Mouse (Mus musculus): ENCODE results near the gene Zfyve21. TPM values are rescaled to one million over a fixed set of nuclear protein-coding genes. Genes with fewer than 3 reads are reported as not detected.

The Zfyve21 gene
- polyA plus RNA-seq, 1 experiment from 2014 or later = 104 TPM

- ATAC-seq = no peak
- Histone ChIP-seq H3K4me3 (ENCODE audit: low read depth, low read length) (no peak overlapping the region), H3K36me3 (ENCODE audit: control insufficient read depth, insufficient read depth) (peaks cover 26% of the 10 kb centered on the region), H3K27me3 (replicated peaks; ENCODE audit: control insufficient read depth, insufficient read depth, low read length) (no peaks in the 10 kb centered on the region), H3K9ac (ENCODE audit: low read depth, low read length) (no peak overlapping the region), H3K4me2 (replicated peaks; ENCODE audit: low read depth) (no peak overlapping the region), H3K27ac (ENCODE audit: low read depth, low read length) (no peak overlapping the region), H3K4me1 (replicated peaks; ENCODE audit: control insufficient read depth, insufficient read depth, low read length) (no peaks in the 10 kb centered on the region), H3K9me3 (ENCODE audit: control insufficient read depth) (no peaks in the 10 kb centered on the region)
- WGBS = 95% methylated on average over 4 of the region's 4 CpGs
- no peak for TF ChIP-seq CTCF (IDR thresholded peaks at IDR 0.05; ENCODE audit: low read depth)
Measured at GRCm38 (mm10) chr12:111845953-111846352, 32.0 kb downstream of the Zfyve21 start.

- Histone ChIP-seq H3K36me3 (ENCODE audit: control insufficient read depth, insufficient read depth) (peaks cover 21% of the 10 kb centered on the region), H3K27ac (ENCODE audit: low read depth, low read length) (no peak overlapping the region), H3K9ac (ENCODE audit: low read depth, low read length) (no peak overlapping the region), H3K4me1 (replicated peaks; ENCODE audit: control insufficient read depth, insufficient read depth, low read length) (no peaks in the 10 kb centered on the region), H3K9me3 (ENCODE audit: control insufficient read depth) (no peaks in the 10 kb centered on the region), H3K4me2 (replicated peaks; ENCODE audit: low read depth) (no peak overlapping the region), H3K27me3 (replicated peaks; ENCODE audit: control insufficient read depth, insufficient read depth, low read length) (no peaks in the 10 kb centered on the region), H3K4me3 (ENCODE audit: low read depth, low read length) (no peak overlapping the region)
- ATAC-seq = no peak
- TF ChIP-seq CTCF (IDR thresholded peaks at IDR 0.05; ENCODE audit: low read depth) = no peak
- 83% methylated on average over 10 of the region's 10 CpGs for WGBS
Measured at GRCm38 (mm10) chr12:111846815-111847214, 32.8 kb downstream of the Zfyve21 start.

- H3K4me1 ChIP-seq (replicated peaks; ENCODE audit: control insufficient read depth, insufficient read depth, low read length) = no peaks in the 10 kb centered on the region
- no peak for TF ChIP-seq CTCF (IDR thresholded peaks at IDR 0.05; ENCODE audit: low read depth)
Measured at GRCm38 (mm10) chr12:111848300-111848798, 34.4 kb downstream of the Zfyve21 start.

GRCm38 (mm10) chr12:111851235-111851634 is 37.3 kb downstream of the Zfyve21 start:
- Histone ChIP-seq H3K27me3 (replicated peaks; ENCODE audit: control insufficient read depth, insufficient read depth, low read length) (no peaks in the 10 kb centered on the region), H3K9me3 (ENCODE audit: control insufficient read depth) (no peaks in the 10 kb centered on the region), H3K36me3 (ENCODE audit: control insufficient read depth, insufficient read depth) (peaks cover 10% of the 10 kb centered on the region; the same call in 1 of the 2 replicates), H3K4me3 (ENCODE audit: low read depth, low read length) (no peak overlapping the region), H3K27ac (ENCODE audit: low read depth, low read length) (no peak overlapping the region), H3K9ac (ENCODE audit: low read depth, low read length) (no peak overlapping the region), H3K4me1 (replicated peaks; ENCODE audit: control insufficient read depth, insufficient read depth, low read length) (no peaks in the 10 kb centered on the region), H3K4me2 (replicated peaks; ENCODE audit: low read depth) (no peak overlapping the region)
- peak; percentile 58 for TF ChIP-seq CTCF (IDR thresholded peaks at IDR 0.05; ENCODE audit: low read depth)
- ATAC-seq = no peak
- WGBS = 64% methylated on average over 2 of the region's 2 CpGs

More at GRCm38 (mm10) chr12:111848300-111848798, 34.4 kb downstream of the Zfyve21 start:
- H3K36me3 ChIP-seq (ENCODE audit: control insufficient read depth, insufficient read depth) = peaks cover 12% of the 10 kb centered on the region
- H3K27me3 ChIP-seq (replicated peaks; ENCODE audit: control insufficient read depth, insufficient read depth, low read length) = no peaks in the 10 kb centered on the region
- no peak overlapping the region for H3K9ac ChIP-seq (ENCODE audit: low read depth, low read length)
- peak; percentile 78 for ATAC-seq
- H3K4me2 ChIP-seq (replicated peaks; ENCODE audit: low read depth) = no peak overlapping the region
- H3K9me3 ChIP-seq (ENCODE audit: control insufficient read depth) = no peaks in the 10 kb centered on the region
- WGBS = 50% methylated on average over 9 of the region's 9 CpGs
- H3K27ac ChIP-seq (ENCODE audit: low read depth, low read length) = peak overlapping the region; percentile 23; the same call in 1 of the 2 replicates
- H3K4me3 ChIP-seq (ENCODE audit: low read depth, low read length) = no peak overlapping the region

GRCm38 (mm10) chr12:111851745-111852144 is 37.8 kb downstream of the Zfyve21 start:
- no peaks in the 10 kb centered on the region for H3K27me3 ChIP-seq (replicated peaks; ENCODE audit: control insufficient read depth, insufficient read depth, low read length)
- H3K27ac ChIP-seq (ENCODE audit: low read depth, low read length) = no peak overlapping the region
- H3K9ac ChIP-seq (ENCODE audit: low read depth, low read length) = no peak overlapping the region
- ATAC-seq = no peak
- peaks cover 11% of the 10 kb centered on the region; the same call in 1 of the 2 replicates for H3K36me3 ChIP-seq (ENCODE audit: control insufficient read depth, insufficient read depth)
- WGBS = 80% methylated on average over 5 of the region's 5 CpGs
- no peaks in the 10 kb centered on the region for H3K9me3 ChIP-seq (ENCODE audit: control insufficient read depth)
- H3K4me1 ChIP-seq (replicated peaks; ENCODE audit: control insufficient read depth, insufficient read depth, low read length) = no peaks in the 10 kb centered on the region
- TF ChIP-seq CTCF (IDR thresholded peaks at IDR 0.05; ENCODE audit: low read depth) = no peak
- H3K4me2 ChIP-seq (replicated peaks; ENCODE audit: low read depth) = no peak overlapping the region
- no peak overlapping the region for H3K4me3 ChIP-seq (ENCODE audit: low read depth, low read length)

- Histone ChIP-seq H3K27ac (ENCODE audit: low read depth, low read length) (no peak overlapping the region), H3K4me2 (replicated peaks; ENCODE audit: low read depth) (no peak overlapping the region), H3K27me3 (replicated peaks; ENCODE audit: control insufficient read depth, insufficient read depth, low read length) (no peaks in the 10 kb centered on the region), H3K9me3 (ENCODE audit: control insufficient read depth) (no peaks in the 10 kb centered on the region), H3K4me3 (ENCODE audit: low read depth, low read length) (no peak overlapping the region), H3K36me3 (ENCODE audit: control insufficient read depth, insufficient read depth) (peaks cover 15% of the 10 kb centered on the region), H3K4me1 (replicated peaks; ENCODE audit: control insufficient read depth, insufficient read depth, low read length) (no peaks in the 10 kb centered on the region), H3K9ac (ENCODE audit: low read depth, low read length) (no peak overlapping the region)
- 40% methylated on average over 10 of the region's 10 CpGs for WGBS
- peak; percentile 64 for ATAC-seq
- no peak for TF ChIP-seq CTCF (IDR thresholded peaks at IDR 0.05; ENCODE audit: low read depth)
Measured at GRCm38 (mm10) chr12:111853011-111853436, 39.1 kb downstream of the Zfyve21 start.

Measured in intestine, postnatal 0 days (tissue).